Mouse (Mus musculus): ENCODE measurements around the gene Asgr1.
"Not testable (repeated sequence)": the region's sequence is repeated elsewhere in the genome, so short reads cannot be mapped to it uniquely, and the experiment has no call there.

Asgr1 gene

GRCm38 (mm10) chr11:70053898-70054570 is at the start of gene Asgr1:
TSS of gene Asgr1 (plus strand) at chr11:70054085.
- DNase-seq: no peak

GRCm38 (mm10) chr11:70005521-70005920 is 48.4 kb upstream of the Asgr1 start:
- DNase-seq: no peak

DNA sequence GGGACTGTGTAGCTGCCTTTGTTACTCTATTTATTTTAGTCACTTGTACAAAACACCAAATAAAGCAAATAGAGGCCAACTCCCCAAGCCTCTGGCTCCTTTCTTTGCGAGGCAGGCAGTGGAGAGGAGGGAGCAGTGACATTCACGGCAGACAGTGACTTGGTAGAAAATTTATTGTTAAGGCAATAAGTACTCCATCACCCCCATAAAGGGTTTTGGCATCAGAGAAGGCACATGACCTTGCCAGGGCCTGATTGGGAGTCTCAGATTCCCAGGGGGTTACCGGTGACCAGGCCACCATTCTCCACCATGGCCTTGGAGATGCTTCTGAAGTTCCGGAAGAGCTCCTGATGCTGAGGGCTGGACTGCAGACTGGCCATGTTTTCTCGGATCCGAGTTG is 43.9 kb upstream of the Asgr1 start:
- no peak for DNase-seq

GRCm38 (mm10) chr11:70010548-70010947 is 43.3 kb upstream of the Asgr1 start:
- DNase-seq: no peak

GRCm38 (mm10) chr11:70010961-70011360 is 42.9 kb upstream of the Asgr1 start:
- no peak for DNase-seq

DNA sequence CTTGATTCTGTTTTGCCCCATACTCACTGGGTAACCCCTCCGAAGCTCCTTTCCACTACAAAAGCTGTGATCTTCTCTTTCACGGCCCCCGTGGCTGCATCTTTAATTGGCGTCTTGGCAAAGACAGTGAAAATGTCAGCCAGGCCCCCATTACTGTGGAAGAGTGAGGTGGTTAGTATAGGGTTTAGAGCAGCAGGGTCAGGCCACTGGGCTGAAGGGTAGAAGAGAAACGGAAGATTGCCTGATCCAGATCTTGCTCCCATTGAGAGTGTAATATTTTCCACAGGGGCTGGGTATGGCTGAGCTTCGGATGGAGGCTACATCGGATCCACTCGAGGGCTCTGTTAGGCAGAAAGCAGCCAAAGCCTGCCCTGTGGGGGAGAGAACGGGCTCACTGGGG is 41.0 kb upstream of the Asgr1 start:
- DNase-seq: no peak

DNA sequence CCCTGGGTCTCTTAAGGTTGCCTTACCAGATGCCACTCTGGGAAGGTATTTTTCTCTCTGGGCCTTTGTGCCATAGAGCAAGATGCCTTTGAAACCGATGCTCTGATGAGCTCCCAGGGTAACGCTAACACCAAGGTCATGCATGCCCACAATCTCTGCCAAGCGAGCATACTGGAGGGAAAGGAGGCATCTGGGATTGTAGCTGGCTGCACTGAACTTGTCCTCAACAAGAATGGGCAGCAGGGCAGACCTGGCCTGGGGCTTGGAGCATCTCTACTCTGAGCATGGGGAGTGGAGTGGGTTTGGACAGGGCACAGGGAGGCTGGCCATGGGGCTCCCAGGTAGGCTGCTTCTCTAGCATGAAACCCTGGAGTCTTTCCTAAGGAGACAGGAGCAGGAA is 40.5 kb upstream of the Asgr1 start:
- DNase-seq: no peak

DNA sequence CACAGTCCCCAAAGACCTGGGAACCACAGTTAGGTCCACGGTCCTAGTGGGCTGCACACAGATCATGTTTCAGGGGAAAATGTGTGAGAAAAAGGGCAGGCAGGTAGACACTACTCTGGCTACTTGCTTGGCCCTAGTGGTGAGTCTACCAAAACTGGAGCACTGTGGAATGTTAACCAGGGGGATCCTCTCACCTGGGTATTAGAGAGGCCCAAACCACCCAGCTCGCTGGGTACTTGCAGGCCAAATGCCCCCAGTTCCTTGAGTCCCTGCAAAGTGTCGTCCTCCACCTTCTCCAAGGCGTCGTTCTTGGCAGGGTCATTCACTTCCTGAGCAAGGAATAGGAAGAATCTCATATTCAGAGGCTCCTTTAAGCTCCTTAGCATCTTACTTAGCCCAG is 39.8 kb upstream of the Asgr1 start:
- DNase-seq: no peak

DNA sequence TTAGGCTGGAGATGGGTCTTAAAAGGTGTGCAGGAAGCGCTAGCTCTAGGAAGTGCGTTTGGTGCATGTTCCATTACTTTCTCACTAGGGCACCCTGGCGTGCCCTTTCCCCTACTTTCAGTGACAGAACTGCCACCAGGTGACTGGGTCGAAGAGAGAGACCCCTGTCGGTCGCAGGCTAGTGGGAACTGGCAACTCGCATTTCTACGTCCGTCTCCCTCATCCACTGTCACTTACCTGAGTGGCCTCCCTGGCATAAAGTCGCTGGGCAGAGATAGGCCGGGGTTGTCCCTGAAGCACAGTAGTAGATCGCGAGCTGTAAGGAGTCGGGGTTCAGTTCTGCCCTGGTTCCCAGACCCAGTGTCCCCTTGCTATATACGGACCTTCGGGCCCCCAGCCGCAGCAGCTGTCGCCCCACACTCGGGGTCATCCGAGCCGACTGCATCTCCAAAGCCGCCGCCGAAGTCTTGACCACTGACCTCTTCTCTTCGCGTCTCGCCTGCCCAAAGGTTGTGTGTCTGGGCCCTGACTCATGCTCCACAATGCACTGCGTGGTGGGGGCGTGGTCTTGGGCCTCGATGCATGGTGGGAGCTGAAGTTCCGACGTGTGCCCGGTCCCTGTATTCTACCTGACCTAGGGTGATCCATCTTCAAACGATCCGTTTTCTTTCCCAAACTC is 38.9 kb upstream of the Asgr1 start, which contains the start of gene Acadvl:
TSS of gene Acadvl (minus strand) at position 532 of the 679 bp plus-strand sequence.
- peak; percentile 79 for DNase-seq

- no peak for DNase-seq
Measured at GRCm38 (mm10) chr11:70015677-70016076, 38.2 kb upstream of the Asgr1 start.

DNA sequence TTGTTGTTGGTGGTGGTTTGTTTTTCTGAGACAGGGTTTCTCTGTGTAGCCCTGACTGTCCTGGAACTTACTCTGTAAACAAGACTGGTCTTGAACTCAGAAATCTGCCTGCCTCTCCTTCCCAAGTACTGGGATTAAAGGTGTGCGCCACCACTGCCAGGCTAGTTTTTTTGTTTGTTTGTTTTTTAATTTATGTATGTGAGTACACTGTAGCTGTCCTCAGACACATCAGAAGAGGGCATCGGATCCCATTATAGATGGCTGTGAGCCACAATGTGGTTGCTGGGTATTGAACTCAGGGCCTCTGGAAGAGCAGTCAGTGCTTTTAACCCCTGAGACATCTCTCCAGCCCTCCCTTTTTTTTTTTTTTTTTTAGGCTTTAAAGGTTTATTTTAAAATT is 37.7 kb upstream of the Asgr1 start:
- not testable (repeated sequence) for DNase-seq

GRCm38 (mm10) chr11:70016669-70017068 is 37.2 kb upstream of the Asgr1 start, which contains the start of gene Dlg4:
TSS of gene Dlg4 (plus strand) at chr11:70016942.
- DNase-seq: no peak

GRCm38 (mm10) chr11:70017199-70017767 is 36.6 kb upstream of the Asgr1 start:
- DNase-seq: no peak

DNA sequence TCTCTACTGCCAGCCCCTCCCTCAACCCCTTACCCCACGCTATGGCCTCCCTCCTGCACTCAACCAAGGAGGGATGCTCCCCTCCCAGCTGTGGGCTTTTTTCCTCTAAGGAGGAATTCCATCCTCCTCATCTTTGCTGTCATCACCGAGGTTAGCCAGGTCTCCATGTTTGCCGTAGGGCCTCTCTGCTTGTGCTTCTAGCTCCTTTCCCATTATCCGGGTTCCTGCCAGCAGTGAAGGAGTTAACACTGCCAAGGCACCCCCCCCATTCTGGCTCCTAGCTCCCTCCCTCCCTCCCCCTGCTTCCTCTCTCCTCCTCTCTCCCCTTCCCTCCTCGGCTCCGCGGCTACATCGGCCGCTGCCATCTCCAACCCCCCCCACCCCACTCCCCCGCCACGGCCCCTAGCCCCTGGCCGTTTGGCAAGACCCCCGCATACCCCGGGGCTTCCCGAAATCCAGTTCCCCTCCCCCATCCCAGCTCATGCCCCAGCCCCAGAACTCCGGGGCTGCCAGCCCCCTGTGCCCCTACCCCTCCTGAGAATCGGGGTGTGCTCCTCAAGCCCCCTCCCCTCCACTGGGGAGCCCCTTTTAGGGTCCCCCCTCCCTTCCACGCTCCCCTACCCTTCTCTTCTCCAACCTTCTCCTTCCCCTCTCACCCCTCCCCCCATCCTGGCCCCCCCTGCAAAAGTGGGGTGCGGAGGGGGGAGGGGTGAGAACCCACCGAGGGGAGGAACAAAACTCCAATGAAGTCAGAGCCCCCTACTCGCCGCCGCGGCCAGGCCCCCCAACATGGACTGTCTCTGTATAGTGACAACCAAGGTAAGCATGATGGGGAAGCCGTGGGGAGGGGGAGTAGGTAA is 35.5 kb upstream of the Asgr1 start:
- peak; percentile 80 for DNase-seq

- DNase-seq: no peak
Measured at GRCm38 (mm10) chr11:70019495-70020021, 34.3 kb upstream of the Asgr1 start.

DNA sequence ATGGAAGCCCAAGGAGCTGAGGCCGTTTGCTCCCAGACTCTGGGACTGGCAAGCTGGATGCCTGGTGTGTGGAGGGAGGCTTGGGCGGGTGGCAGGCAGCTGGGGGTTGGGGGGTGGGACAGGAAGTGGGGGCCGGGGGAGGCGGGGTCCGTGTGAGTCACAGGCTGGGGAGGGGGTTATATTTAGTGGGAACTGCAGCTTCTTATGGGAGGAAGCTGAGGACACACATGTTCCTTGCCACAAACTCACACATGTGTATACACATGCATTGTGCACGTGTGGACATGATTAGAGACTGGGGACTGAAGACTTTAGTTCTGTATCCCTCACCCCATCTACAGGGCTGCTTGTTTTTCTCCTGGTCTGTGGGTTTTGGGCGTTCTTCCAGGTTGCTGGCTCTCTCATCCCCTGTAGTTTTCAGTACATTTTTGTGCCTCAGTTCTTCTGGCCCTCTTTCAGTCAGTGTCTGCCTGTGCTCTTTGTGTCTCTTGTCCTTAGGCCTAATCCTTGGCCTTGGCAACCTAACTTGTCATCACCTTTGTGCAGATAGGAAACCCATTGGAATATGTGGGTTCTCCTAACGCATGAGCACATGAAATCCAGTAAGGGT is 33.8 kb upstream of the Asgr1 start:
- peak; percentile 52 for DNase-seq

DNA sequence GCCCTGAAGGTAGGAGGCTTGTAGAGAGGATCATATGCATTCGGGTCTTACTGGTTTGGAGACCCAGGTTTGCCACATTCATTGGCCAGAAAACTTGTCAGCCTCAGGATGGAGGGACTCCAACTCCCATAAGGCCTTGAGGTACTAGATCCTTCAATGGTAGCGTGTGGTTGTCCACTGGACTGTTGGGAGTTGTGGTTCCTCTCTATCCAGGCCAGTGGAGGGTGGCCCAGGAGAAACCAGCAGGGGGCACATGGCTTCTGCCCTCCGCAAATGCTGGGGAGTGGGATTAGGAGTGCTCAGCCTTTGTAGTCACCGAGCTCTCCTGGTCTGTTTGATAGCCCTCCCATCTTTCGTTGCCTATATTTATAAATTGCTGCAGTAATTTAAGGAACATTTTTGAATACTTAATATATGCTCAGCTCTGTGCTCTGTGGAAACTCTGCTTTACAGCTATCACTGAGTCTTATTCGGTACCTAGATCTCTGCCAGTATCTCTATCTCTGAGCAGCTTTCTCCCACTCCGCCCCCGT is 33.1 kb upstream of the Asgr1 start:
- peak; percentile 73 for DNase-seq

DNA sequence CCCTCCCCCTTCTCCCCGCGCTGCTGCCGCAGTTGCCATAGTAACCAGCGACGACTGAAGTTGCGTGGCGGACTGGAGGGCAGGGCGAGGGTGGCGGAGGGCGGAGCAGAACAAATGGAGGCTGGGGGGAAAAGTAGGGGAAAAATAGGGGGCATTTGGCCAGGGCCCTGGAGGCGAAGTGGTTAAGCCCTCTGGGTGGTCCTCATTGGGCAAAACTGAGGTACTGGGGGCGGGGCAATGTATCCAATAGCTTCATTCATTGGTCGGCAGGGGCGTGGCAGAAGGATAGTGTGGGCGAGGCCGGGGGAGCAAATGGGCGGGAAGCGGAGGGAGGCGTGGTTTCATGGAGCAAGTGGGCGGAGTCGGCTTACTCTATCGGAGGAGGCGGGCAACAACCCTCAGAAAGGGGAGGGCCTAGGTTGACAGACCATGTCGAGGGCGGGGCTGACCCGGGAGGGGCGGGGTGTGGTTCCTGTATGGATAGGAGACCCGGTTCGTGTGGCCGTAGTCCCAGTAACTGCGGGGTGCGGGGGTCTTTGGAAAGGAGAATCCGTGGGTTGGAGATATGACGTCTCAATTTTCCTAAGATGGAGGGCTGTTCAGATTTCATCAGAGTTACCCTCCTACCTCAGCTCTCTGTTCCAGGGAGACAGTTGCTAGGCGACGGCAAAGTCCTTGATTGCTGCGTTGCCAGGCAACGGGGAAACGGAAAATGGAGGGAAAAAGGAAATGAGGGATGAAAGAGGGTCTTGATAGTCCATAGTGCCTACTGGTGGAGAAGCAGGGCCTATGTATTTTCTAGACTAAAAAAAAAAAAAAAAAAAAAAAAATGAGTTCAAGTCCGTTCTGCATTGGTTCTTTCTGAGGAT is 32.4 kb upstream of the Asgr1 start:
- DNase-seq: peak; percentile 98

DNA sequence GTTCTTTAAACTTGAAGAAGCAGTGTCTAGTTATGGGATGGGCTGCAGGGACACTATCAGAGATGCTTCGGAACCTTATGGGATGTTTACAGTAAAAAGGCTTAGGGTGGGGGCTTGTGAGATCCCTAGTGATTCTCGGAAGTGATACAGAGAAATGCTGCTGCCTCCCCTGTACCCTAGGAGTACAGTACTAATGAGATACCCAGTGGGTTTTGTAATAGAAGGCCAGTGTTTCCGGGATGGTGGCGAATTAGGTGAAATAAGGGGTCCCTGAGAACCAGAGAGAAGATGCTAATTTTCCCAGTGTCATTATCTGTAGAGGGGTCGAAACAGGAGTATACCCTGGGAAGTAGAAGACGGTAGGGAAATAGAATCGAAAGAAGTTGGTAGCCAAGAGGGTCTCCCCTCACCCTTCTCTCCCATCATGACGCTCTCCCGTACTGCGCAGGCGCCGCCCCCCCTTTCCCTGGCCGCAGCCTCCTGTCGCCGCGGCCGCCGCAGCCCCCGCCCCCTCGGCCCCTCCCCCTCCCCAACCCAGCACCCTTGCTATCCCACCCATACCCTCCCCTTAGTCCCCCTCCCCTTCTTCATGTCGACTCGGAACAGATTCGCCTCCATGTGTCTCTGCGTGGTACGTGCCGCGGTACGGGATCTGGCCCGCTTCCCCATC is 30.3 kb upstream of the Asgr1 start:
- DNase-seq: peak; percentile 79

DNA sequence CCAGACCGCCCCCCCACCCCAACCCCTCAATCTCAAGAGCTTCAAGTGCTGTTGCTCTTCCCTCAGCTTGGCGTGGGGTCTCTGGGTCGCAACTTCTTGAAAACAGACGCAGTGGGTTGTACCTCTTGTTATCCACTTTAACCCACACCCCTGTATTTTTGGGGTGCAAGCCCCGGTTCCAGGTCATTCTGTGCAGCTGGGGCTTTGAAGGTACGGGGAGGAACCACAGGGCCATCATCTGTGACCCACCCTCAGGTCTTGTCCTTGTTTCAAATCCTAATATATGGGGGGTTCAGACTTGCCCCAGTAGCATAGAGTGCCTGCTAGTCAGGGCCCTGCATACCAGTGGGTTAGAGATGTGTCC is 29.8 kb upstream of the Asgr1 start:
- no peak for DNase-seq

DNA sequence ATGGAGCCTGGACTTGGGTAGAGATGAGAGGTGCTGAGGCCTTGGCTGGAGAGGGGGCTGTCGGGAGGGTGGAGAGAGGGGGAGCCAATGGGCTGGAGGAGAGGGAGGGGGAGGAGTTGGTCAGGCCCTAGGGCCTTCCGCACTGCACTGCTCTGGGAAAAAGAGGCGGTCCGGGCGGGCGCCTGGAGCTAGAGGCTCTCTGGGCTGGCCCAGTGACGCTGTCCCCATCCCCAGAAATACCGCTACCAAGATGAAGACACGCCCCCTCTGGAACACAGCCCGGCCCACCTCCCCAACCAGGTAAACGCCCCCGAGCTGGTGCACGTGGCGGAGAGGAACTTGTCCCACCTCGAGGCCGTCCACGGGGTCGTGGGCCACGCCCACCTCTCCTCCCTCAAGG is 27.2 kb upstream of the Asgr1 start:
- peak; percentile 50 for DNase-seq
